ENCODE assay signal across 9 mouse cellular contexts in genomic region chrY:90741452-90742260, GRCm38 (mm10). TPM values are rescaled to one million over a fixed set of nuclear protein-coding genes. Genes with fewer than 3 reads are reported as not detected.
DNase-seq lines count a peak whose midpoint lies in the region; ATAC-seq and TF ChIP-seq lines count a peak whose summit lies in the region.
"Not testable (repeated sequence)": the region's sequence is repeated elsewhere in the genome, so short reads cannot be mapped to it uniquely, and the experiment has no call there.
"Had no signal": no experiment of that assay in that cellular context is flagged by ENCODE, and none has a peak within 500 bp of the region (broad histone marks: within the 10 kb centered on the region; RNA-seq: fewer than 3 reads in every experiment).

No protein-coding gene starts in this region.

- H3K9me3 ChIP-seq in embryonic facial prominence, embryonic 12.5 days = peaks cover 48% of the 10 kb centered on the region
- peaks cover 50% of the 10 kb centered on the region for H3K9me3 ChIP-seq in heart, embryonic 11.5 days (replicated peaks; ENCODE audit: control insufficient read depth, low read length)
- peaks cover 32% of the 10 kb centered on the region for H3K9me3 ChIP-seq in limb, embryonic 15.5 days
- peaks cover 48% of the 10 kb centered on the region for H3K9me3 ChIP-seq in midbrain, postnatal 0 days (ENCODE audit: low read length)
- peaks cover 53% of the 10 kb centered on the region for H3K9me3 ChIP-seq in stomach, embryonic 14.5 days (ENCODE audit: control insufficient read depth, low read depth, low read length)

- DNase-seq in 416B (ENCODE audit: low read depth) = peak; percentile 90
- DNase-seq in adrenal gland, postnatal 14 days = peak; percentile 6
- DNase-seq in kidney, adult 9 months = peak; percentile 58
- peak; percentile 62 for DNase-seq in midbrain, postnatal 0 days (ENCODE audit: low spot score)

- not testable (repeated sequence) for TF ChIP-seq CTCF in midbrain, postnatal 0 days (IDR thresholded peaks at IDR 0.05)

- not testable (repeated sequence) for H3K4me3 ChIP-seq in embryonic facial prominence, embryonic 12.5 days; heart, embryonic 11.5 days (ENCODE audit: low read depth, low read length); limb, embryonic 15.5 days; midbrain, postnatal 0 days (ENCODE audit: low read depth, low read length); stomach, embryonic 14.5 days (ENCODE audit: low read depth, low read length)

- H3K9ac ChIP-seq in embryonic facial prominence, embryonic 12.5 days; heart, embryonic 11.5 days (ENCODE audit: low read depth, low read length); limb, embryonic 15.5 days; midbrain, postnatal 0 days (replicated peaks; ENCODE audit: low read length, poor library complexity, severe bottlenecking); stomach, embryonic 14.5 days (replicated peaks; ENCODE audit: low read depth, low read length): not testable (repeated sequence)

- not testable (repeated sequence) for H3K27me3 ChIP-seq in embryonic facial prominence, embryonic 12.5 days; heart, embryonic 11.5 days (ENCODE audit: control insufficient read depth, insufficient read depth, low read length); limb, embryonic 15.5 days; midbrain, postnatal 0 days (ENCODE audit: insufficient read depth, low read length); stomach, embryonic 14.5 days (ENCODE audit: control insufficient read depth, insufficient read depth, low read length)

- not testable (repeated sequence) for H3K27ac ChIP-seq in embryonic facial prominence, embryonic 12.5 days; heart, embryonic 11.5 days (ENCODE audit: low read depth, low read length); limb, embryonic 15.5 days; midbrain, postnatal 0 days (ENCODE audit: low read depth, low read length); stomach, embryonic 14.5 days (ENCODE audit: low read length)

- 80% methylated on average over 43 of the region's 43 CpGs for WGBS in embryonic facial prominence, embryonic 12.5 days
- WGBS in heart, embryonic 11.5 days (ENCODE audit: insufficient replicate concordance) = 85% methylated on average over 42 of the region's 43 CpGs
- 82% methylated on average over 42 of the region's 43 CpGs for WGBS in limb, embryonic 15.5 days
- 82% methylated on average over 43 of the region's 43 CpGs for WGBS in midbrain, postnatal 0 days
- 85% methylated on average over 43 of the region's 43 CpGs for WGBS in stomach, embryonic 14.5 days

- peaks cover 51% of the 10 kb centered on the region for H3K36me3 ChIP-seq in embryonic facial prominence, embryonic 12.5 days
- H3K36me3 ChIP-seq in heart, embryonic 11.5 days (ENCODE audit: control insufficient read depth, insufficient read depth, low read length) = peaks cover 46% of the 10 kb centered on the region
- H3K36me3 ChIP-seq in limb, embryonic 15.5 days = peaks cover 38% of the 10 kb centered on the region
- H3K36me3 ChIP-seq in midbrain, postnatal 0 days (ENCODE audit: insufficient read depth, low read length) = peaks cover 17% of the 10 kb centered on the region
- peaks cover 43% of the 10 kb centered on the region for H3K36me3 ChIP-seq in stomach, embryonic 14.5 days (ENCODE audit: control insufficient read depth, insufficient read depth, low read length)

- not testable (repeated sequence) for H3K4me1 ChIP-seq in embryonic facial prominence, embryonic 12.5 days; heart, embryonic 11.5 days (ENCODE audit: control insufficient read depth, insufficient read depth, low read length); limb, embryonic 15.5 days; midbrain, postnatal 0 days (ENCODE audit: insufficient read depth, low read length); stomach, embryonic 14.5 days (ENCODE audit: control insufficient read depth, insufficient read depth, low read length)

- H3K4me2 ChIP-seq in embryonic facial prominence, embryonic 12.5 days (replicated peaks); heart, embryonic 11.5 days; limb, embryonic 15.5 days; midbrain, postnatal 0 days (ENCODE audit: low read depth, low read length, poor library complexity, severe bottlenecking); stomach, embryonic 14.5 days (replicated peaks; ENCODE audit: low read depth, low read length): not testable (repeated sequence)

- ATAC-seq in embryonic facial prominence, embryonic 12.5 days (ENCODE audit: insufficient number of reproducible peaks, insufficient read depth, low FRiP score, low TSS enrichment) = peak; percentile 58
- peak; percentile 43 for ATAC-seq in heart, embryonic 11.5 days (replicated peaks; ENCODE audit: insufficient number of reproducible peaks, low FRiP score, low TSS enrichment)
- peak; percentile 56 for ATAC-seq in limb, embryonic 15.5 days (ENCODE audit: insufficient number of reproducible peaks, low FRiP score, low TSS enrichment, low read depth)
- ATAC-seq in midbrain, postnatal 0 days (ENCODE audit: low FRiP score) = peak; percentile 39
- ATAC-seq in stomach, embryonic 14.5 days (ENCODE audit: insufficient number of reproducible peaks, insufficient read depth, low FRiP score, low read depth) = peak; percentile 33

RNA-seq across cellular contexts. Expression of gene Gm21860, which starts 13.0 kb away (rescaled TPM):
- not detected in 2 replicates for total RNA-seq in adrenal gland, postnatal 14 days (2021)
- not detected in 2 replicates for polyA plus RNA-seq in embryonic facial prominence, embryonic 12.5 days (2016; fragmentation: Nextera tagmentation; extraction: Ambion mirVana)
- polyA plus RNA-seq in heart, embryonic 11.5 days (2014; fragmentation: Nextera tagmentation; extraction: Ambion mirVana) = not detected in 2 replicates
- not detected in 2 replicates for polyA plus RNA-seq in limb, embryonic 15.5 days (2015; fragmentation: Nextera tagmentation; extraction: Ambion mirVana)
- not detected in 2 replicates for total RNA-seq in midbrain, postnatal 0 days (2014; rRNA removed)
- not detected in 2 replicates for polyA plus RNA-seq in midbrain, postnatal 0 days (2015; fragmentation: Nextera tagmentation; extraction: Ambion mirVana)
- not detected in 2 replicates for polyA plus RNA-seq in stomach, embryonic 14.5 days (2014; fragmentation: Nextera tagmentation; extraction: Ambion mirVana)
- total RNA-seq: layer of hippocampus, postnatal 36 days had no signal

RNA-seq across cellular contexts. Expression of gene Gm47283, which starts 42.9 kb away (rescaled TPM):
- total RNA-seq in adrenal gland, postnatal 14 days (2021) = not detected in 2 replicates
- polyA plus RNA-seq in embryonic facial prominence, embryonic 12.5 days (2016; fragmentation: Nextera tagmentation; extraction: Ambion mirVana) = not detected in 2 replicates
- polyA plus RNA-seq in heart, embryonic 11.5 days (2014; fragmentation: Nextera tagmentation; extraction: Ambion mirVana) = not detected in 2 replicates
- polyA plus RNA-seq in limb, embryonic 15.5 days (2015; fragmentation: Nextera tagmentation; extraction: Ambion mirVana) = not detected in 2 replicates
- total RNA-seq in midbrain, postnatal 0 days (2014; rRNA removed) = not detected in 2 replicates
- not detected in 2 replicates for polyA plus RNA-seq in midbrain, postnatal 0 days (2015; fragmentation: Nextera tagmentation; extraction: Ambion mirVana)
- polyA plus RNA-seq in stomach, embryonic 14.5 days (2014; fragmentation: Nextera tagmentation; extraction: Ambion mirVana) = not detected in 2 replicates
- total RNA-seq: layer of hippocampus, postnatal 36 days had no signal

Comparison
In these comparisons a context has a peak if more than half of its experiments do, and no peak if none do; other contexts are left out.
1. DNase-seq: peak in every context shown above with its lines; median percentile 90 in 416B; 62 in midbrain, postnatal 0 days; 58 in kidney, adult 9 months; 6 in adrenal gland, postnatal 14 days.